Mouse (Mus musculus): ENCODE measurements around the gene Utp4. TPM values are rescaled to one million over a fixed set of nuclear protein-coding genes. Genes with fewer than 3 reads are reported as not detected.
"Not testable (repeated sequence)": the region's sequence is repeated elsewhere in the genome, so short reads cannot be mapped to it uniquely, and the experiment has no call there.

Gene Utp4
- polyA plus RNA-seq, 1 experiment: 3.0 TPM

GRCm38 (mm10) chr8:106871931-106872371, 21.5 kb upstream of the Utp4 start:
- Histone ChIP-seq H3K4me1 (peaks cover 35% of the 10 kb centered on the region), H3K36me3 (replicated peaks; ENCODE audit: low read length) (peaks cover 36% of the 10 kb centered on the region), H3K9me3 (no peaks in the 10 kb centered on the region), H3K4me3 (replicated peaks) (peak overlapping the region; percentile 67), H3K27me3 (replicated peaks) (peaks cover 69% of the 10 kb centered on the region)
- TF ChIP-seq FLI1 (IDR thresholded peaks at IDR 0.05; ENCODE audit: low read length) (no peak), GATA1 (IDR thresholded peaks at IDR 0.05; ENCODE audit: borderline replicate concordance, low read length) (no peak)

GRCm38 (mm10) chr8:106872454-106873034, 20.9 kb upstream of the Utp4 start:
- peaks cover 42% of the 10 kb centered on the region for H3K36me3 ChIP-seq (replicated peaks; ENCODE audit: low read length)
- H3K9me3 ChIP-seq: no peaks in the 10 kb centered on the region
- H3K27me3 ChIP-seq (replicated peaks): peaks cover 63% of the 10 kb centered on the region
- H3K4me1 ChIP-seq: peaks cover 35% of the 10 kb centered on the region
- no peak overlapping the region for H3K4me3 ChIP-seq (replicated peaks)
- TF ChIP-seq FLI1 (IDR thresholded peaks at IDR 0.05; ENCODE audit: low read length) (no peak), GATA1 (IDR thresholded peaks at IDR 0.05; ENCODE audit: borderline replicate concordance, low read length) (no peak)

GRCm38 (mm10) chr8:106880121-106880707, 13.2 kb upstream of the Utp4 start:
- no peaks in the 10 kb centered on the region for H3K9me3 ChIP-seq
- no peak for TF ChIP-seq GATA1 (IDR thresholded peaks at IDR 0.05; ENCODE audit: borderline replicate concordance, low read length)
- TF ChIP-seq FLI1 (IDR thresholded peaks at IDR 0.05; ENCODE audit: low read length): no peak
- no peaks in the 10 kb centered on the region for H3K4me1 ChIP-seq
- peaks cover 97% of the 10 kb centered on the region for H3K36me3 ChIP-seq (replicated peaks; ENCODE audit: low read length)
- no peak overlapping the region for H3K4me3 ChIP-seq (replicated peaks)
- no peaks in the 10 kb centered on the region for H3K27me3 ChIP-seq (replicated peaks)

GRCm38 (mm10) chr8:106884094-106884493, 9.3 kb upstream of the Utp4 start:
- not testable (repeated sequence) for H3K27me3 ChIP-seq (replicated peaks); H3K4me3 ChIP-seq (replicated peaks); H3K9me3 ChIP-seq
- H3K36me3 ChIP-seq (replicated peaks; ENCODE audit: low read length): peaks cover 84% of the 10 kb centered on the region
- H3K4me1 ChIP-seq: peaks cover 17% of the 10 kb centered on the region

- Histone ChIP-seq H3K4me1 (peaks cover 26% of the 10 kb centered on the region), H3K36me3 (replicated peaks; ENCODE audit: low read length) (peaks cover 76% of the 10 kb centered on the region)
- H3K9me3 ChIP-seq; H3K4me3 ChIP-seq (replicated peaks); H3K27me3 ChIP-seq (replicated peaks): not testable (repeated sequence)
Measured at GRCm38 (mm10) chr8:106884826-106885400, 8.5 kb upstream of the Utp4 start.

- TF ChIP-seq FLI1 (IDR thresholded peaks at IDR 0.05; ENCODE audit: low read length): no peak
- no peak for TF ChIP-seq GATA1 (IDR thresholded peaks at IDR 0.05; ENCODE audit: borderline replicate concordance, low read length)
- Histone ChIP-seq H3K36me3 (replicated peaks; ENCODE audit: low read length) (peaks cover 54% of the 10 kb centered on the region), H3K27me3 (replicated peaks) (no peaks in the 10 kb centered on the region), H3K4me3 (replicated peaks) (no peak overlapping the region), H3K9me3 (no peaks in the 10 kb centered on the region), H3K4me1 (peaks cover 45% of the 10 kb centered on the region)
Measured at GRCm38 (mm10) chr8:106887336-106888189, 5.9 kb upstream of the Utp4 start.

GRCm38 (mm10) chr8:106888803-106889202, 4.6 kb upstream of the Utp4 start:
- no peaks in the 10 kb centered on the region for H3K27me3 ChIP-seq (replicated peaks)
- peaks cover 42% of the 10 kb centered on the region for H3K36me3 ChIP-seq (replicated peaks; ENCODE audit: low read length)
- peaks cover 47% of the 10 kb centered on the region for H3K4me1 ChIP-seq
- H3K9me3 ChIP-seq: no peaks in the 10 kb centered on the region
- no peak for TF ChIP-seq FLI1 (IDR thresholded peaks at IDR 0.05; ENCODE audit: low read length)
- no peak for TF ChIP-seq GATA1 (IDR thresholded peaks at IDR 0.05; ENCODE audit: borderline replicate concordance, low read length)
- no peak overlapping the region for H3K4me3 ChIP-seq (replicated peaks)

GRCm38 (mm10) chr8:106892210-106892805, 1.1 kb upstream of the Utp4 start:
- H3K27me3 ChIP-seq (replicated peaks): no peaks in the 10 kb centered on the region
- TF ChIP-seq GATA1 (IDR thresholded peaks at IDR 0.05; ENCODE audit: borderline replicate concordance, low read length) (no peak), FLI1 (IDR thresholded peaks at IDR 0.05; ENCODE audit: low read length) (no peak)
- peaks cover 70% of the 10 kb centered on the region for H3K4me1 ChIP-seq
- peak overlapping the region; percentile 93 for H3K4me3 ChIP-seq (replicated peaks)
- no peaks in the 10 kb centered on the region for H3K9me3 ChIP-seq
- peaks cover 36% of the 10 kb centered on the region for H3K36me3 ChIP-seq (replicated peaks; ENCODE audit: low read length)

GRCm38 (mm10) chr8:106892806-106893451, 507 bp upstream of the Utp4 start:
- Histone ChIP-seq H3K36me3 (replicated peaks; ENCODE audit: low read length) (peaks cover 40% of the 10 kb centered on the region), H3K4me3 (replicated peaks) (peak overlapping the region; percentile 93), H3K4me1 (peaks cover 63% of the 10 kb centered on the region), H3K9me3 (no peaks in the 10 kb centered on the region), H3K27me3 (replicated peaks) (no peaks in the 10 kb centered on the region)
- TF ChIP-seq GATA1 (IDR thresholded peaks at IDR 0.05; ENCODE audit: borderline replicate concordance, low read length) (no peak), FLI1 (IDR thresholded peaks at IDR 0.05; ENCODE audit: low read length) (no peak)

Data from megakaryocyte, embryonic 14.5 days (primary cell).